Mouse (Mus musculus) G1E (cell line): ENCODE data around the gene Nt5c3b. TPM values are rescaled to one million over a fixed set of nuclear protein-coding genes. Genes with fewer than 3 reads are reported as not detected.

ENCODE experiments used
- ATAC-seq: 2 replicates; pipeline ENCODE4 v1.8.0; 2016; ENCODE audit warnings: mild to moderate bottlenecking; ENCODE audit not compliant: insufficient number of reproducible peaks, poor library complexity, low FRiP score, severe bottlenecking; ENCODE audit errors: extremely low read depth
- DNase-seq: peaks from one replicate; pipeline ENCODE4 v3.0.0; 2012; ENCODE audit warnings: low spot score
- H3K27me3 ChIP-seq: 2 replicates; pipeline ENCODE4 v1.6.1; 2012; ENCODE audit warnings: mild to moderate bottlenecking, low read length, inconsistent platforms; ENCODE audit not compliant: insufficient read depth
- H3K36me3 ChIP-seq: replicated peaks from 2 replicates; pipeline ENCODE3; 2012; ENCODE audit warnings: mild to moderate bottlenecking, inconsistent platforms
- H3K4me1 ChIP-seq: 2 replicates; pipeline ENCODE4 v1.6.1; 2012; ENCODE audit warnings: low read depth, low read length, inconsistent platforms, mixed read lengths; ENCODE audit not compliant: insufficient read depth
- H3K4me3 ChIP-seq: 2 replicates; pipeline ENCODE4 v1.5.1; 2012; ENCODE audit warnings: low read depth, mild to moderate bottlenecking, inconsistent platforms, low read length, moderate library complexity, mixed read lengths
- H3K9me3 ChIP-seq: replicated peaks from 2 replicates; pipeline ENCODE4 v1.6.1; 2012; ENCODE audit warnings: inconsistent platforms
- CTCF ChIP-seq: IDR thresholded peaks from 2 replicates; pipeline ENCODE4 v1.5.1; 2012; ENCODE audit warnings: low read depth, low read length, inconsistent platforms, mixed read lengths
- GATA1 ChIP-seq: IDR thresholded peaks from 2 replicates; pipeline ENCODE4 v1.6.1; 2012; ENCODE audit warnings: borderline replicate concordance, low read length, inconsistent platforms, mixed read lengths
- GATA2 ChIP-seq: IDR thresholded peaks from 2 replicates; pipeline ENCODE4 v1.6.1; 2012; ENCODE audit warnings: low read depth, low read length, inconsistent platforms, borderline replicate concordance
- POLR2AphosphoS5 ChIP-seq: IDR thresholded peaks from 2 replicates; pipeline ENCODE4 v1.6.1; 2012; ENCODE audit warnings: low read depth, low read length, inconsistent platforms; ENCODE audit not compliant: insufficient replicate concordance
- TAL1 ChIP-seq: conservative IDR thresholded peaks from 2 replicates; pipeline ENCODE4 v1.6.1; 2012; ENCODE audit warnings: low read depth, low read length, inconsistent platforms, mixed read lengths
- polyA plus RNA-seq: library from polyadenylated mRNA; stranded (reverse); fragments of >175 nt; gene quantifications from 2 replicates; pipeline ENCODE4 v1.2.3, GENCODE M21; 2012
- total RNA-seq, 2 experiments: library from RNA; stranded (forward) in 1 of 2; stranded (reverse) in 1 of 2; fragments of 200-1000 nt in 1 of 2; fragments of >200 nt in 1 of 2; fragmentation: Nextera tagmentation in 1 of 2; gene quantifications; 2 replicates each; pipeline ENCODE4 v1.2.3; 2014 to 2017

Nt5c3b gene
- total and polyA plus RNA-seq, 3 experiments = 13.3 to 41.2 (median 19.1) TPM

DNA sequence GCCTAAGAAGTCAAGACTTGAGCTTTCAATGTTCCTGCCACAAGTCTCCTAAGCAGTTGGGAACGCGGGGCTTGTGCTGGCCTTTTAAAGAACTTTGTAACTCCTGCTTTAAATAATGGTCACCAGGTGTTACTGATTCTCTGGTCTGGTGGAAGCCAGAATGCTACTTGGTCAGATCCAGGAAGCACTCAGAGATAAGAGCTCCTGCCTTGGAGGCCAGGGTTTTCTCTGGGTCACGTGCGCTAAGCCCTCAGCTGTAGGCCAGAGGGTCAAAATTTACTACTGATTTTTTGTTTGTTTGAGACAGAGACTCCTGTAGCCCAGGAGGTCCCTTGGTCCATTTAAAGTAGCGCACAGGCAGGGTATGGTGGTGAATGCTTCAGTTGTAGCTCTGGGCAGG is 9.6 kb downstream of the Nt5c3b start:
- ATAC-seq = no peak

DNA sequence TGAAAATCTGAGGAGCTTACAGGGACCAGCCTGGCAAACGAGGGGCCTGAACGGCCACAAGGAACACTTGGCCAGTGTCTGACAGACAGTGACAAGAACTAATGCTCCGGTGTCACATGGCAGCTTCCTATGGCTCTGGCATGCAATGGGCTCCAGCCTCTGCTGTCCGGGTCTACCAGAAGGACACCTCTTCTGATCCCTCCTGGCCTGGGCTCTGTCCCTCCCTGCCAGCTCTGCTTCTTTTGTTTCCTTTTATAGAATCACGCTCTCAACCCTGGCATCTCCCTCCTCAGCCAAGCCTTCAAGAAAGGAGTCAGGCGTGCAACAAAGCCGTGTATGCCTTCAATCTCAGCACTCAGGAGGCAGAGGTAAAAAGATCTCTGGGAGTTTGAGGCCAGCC is 11.6 kb downstream of the Nt5c3b start:
- ATAC-seq = no peak
- no peaks in the 10 kb centered on the region for H3K9me3 ChIP-seq
- H3K4me1 ChIP-seq = peaks cover 15% of the 10 kb centered on the region
- peaks cover 14% of the 10 kb centered on the region; the same call in 1 of the 2 replicates for H3K27me3 ChIP-seq
- TF ChIP-seq POLR2AphosphoS5 (no peak), GATA2 (no peak), TAL1 (no peak), GATA1 (no peak), CTCF (no peak)
- no peak overlapping the region for H3K4me3 ChIP-seq
- no peak for DNase-seq
- peaks cover 46% of the 10 kb centered on the region for H3K36me3 ChIP-seq

More for the DNA sequence above, 9.6 kb downstream of the Nt5c3b start:
- peaks cover 14% of the 10 kb centered on the region; the same call in 1 of the 2 replicates for H3K27me3 ChIP-seq
- no peak for TF ChIP-seq GATA2
- no peak for TF ChIP-seq TAL1
- no peak for TF ChIP-seq POLR2AphosphoS5
- TF ChIP-seq GATA1 = no peak
- no peak for TF ChIP-seq CTCF
- DNase-seq = no peak
- no peaks in the 10 kb centered on the region for H3K9me3 ChIP-seq
- H3K4me1 ChIP-seq = peaks cover 8% of the 10 kb centered on the region
- no peak overlapping the region for H3K4me3 ChIP-seq
- peaks cover 66% of the 10 kb centered on the region for H3K36me3 ChIP-seq

GRCm38 (mm10) chr11:100428612-100429199 is 12.9 kb downstream of the Nt5c3b start:
- no peak for DNase-seq
- Histone ChIP-seq H3K9me3 (no peaks in the 10 kb centered on the region), H3K36me3 (peaks cover 39% of the 10 kb centered on the region), H3K4me3 (no peak overlapping the region), H3K4me1 (peaks cover 12% of the 10 kb centered on the region), H3K27me3 (peaks cover 16% of the 10 kb centered on the region; the same call in 1 of the 2 replicates)
- no peak for TF ChIP-seq GATA1
- no peak for TF ChIP-seq POLR2AphosphoS5
- TF ChIP-seq TAL1 = no peak
- no peak for TF ChIP-seq GATA2
- no peak for TF ChIP-seq CTCF
- ATAC-seq = no peak

- Histone ChIP-seq H3K4me3 (no peak overlapping the region), H3K27me3 (peaks cover 29% of the 10 kb centered on the region), H3K4me1 (peaks cover 12% of the 10 kb centered on the region), H3K36me3 (peaks cover 25% of the 10 kb centered on the region), H3K9me3 (no peaks in the 10 kb centered on the region)
- ATAC-seq (no peak), DNase-seq (no peak)
- no peak for TF ChIP-seq TAL1
- TF ChIP-seq POLR2AphosphoS5 = no peak
- no peak for TF ChIP-seq GATA1
- TF ChIP-seq CTCF = no peak
- no peak for TF ChIP-seq GATA2
Measured at GRCm38 (mm10) chr11:100426820-100427219, 14.8 kb downstream of the Nt5c3b start.

DNA sequence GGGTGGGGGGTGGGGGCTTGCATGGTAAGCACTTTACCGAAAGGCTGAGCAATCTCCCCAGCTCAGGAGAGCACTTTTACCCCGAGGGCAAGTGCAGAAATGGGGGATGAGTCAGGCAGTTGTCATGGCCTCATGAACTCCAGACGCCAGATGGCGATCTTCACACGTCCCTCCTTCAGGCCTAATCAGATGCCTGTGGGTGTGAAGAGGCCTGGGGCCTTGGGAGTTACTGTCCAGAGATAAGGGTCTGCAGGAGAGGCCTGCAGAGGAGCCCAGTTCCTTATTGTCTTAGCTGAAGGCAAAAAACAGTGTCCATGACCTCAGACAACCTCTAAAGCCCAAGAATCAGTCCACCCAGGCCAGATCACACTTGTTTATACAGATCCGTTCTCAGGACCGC is 15.8 kb downstream of the Nt5c3b start:
- Histone ChIP-seq H3K4me1 (peaks cover 12% of the 10 kb centered on the region), H3K9me3 (no peaks in the 10 kb centered on the region), H3K36me3 (peaks cover 20% of the 10 kb centered on the region), H3K27me3 (peaks cover 37% of the 10 kb centered on the region), H3K4me3 (no peak overlapping the region)
- peak; percentile 68 for ATAC-seq
- DNase-seq = peak; percentile 85
- TF ChIP-seq CTCF (peak; percentile 83), GATA1 (no peak)

DNA sequence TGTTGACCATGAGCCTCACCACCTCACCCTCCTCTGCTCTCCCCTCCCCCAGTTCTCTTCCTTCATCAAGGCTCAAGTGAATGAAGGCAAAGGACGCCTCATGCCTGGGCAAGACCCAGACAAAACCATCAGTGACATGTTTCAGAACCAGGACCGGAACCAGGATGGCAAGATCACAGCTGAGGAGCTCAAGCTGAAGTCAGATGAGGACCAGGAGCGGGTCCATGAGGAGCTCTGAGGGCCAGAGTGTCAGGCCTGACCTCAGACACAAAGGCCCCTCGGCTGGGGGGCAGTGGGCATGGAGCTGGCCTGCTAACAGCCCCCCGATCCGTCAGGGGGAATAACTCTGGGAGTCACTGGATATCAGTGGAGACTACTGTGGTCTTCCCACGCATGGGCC is 17.8 kb downstream of the Nt5c3b start:
- Histone ChIP-seq H3K36me3 (peaks cover 5% of the 10 kb centered on the region), H3K4me1 (peaks cover 12% of the 10 kb centered on the region), H3K27me3 (peaks cover 39% of the 10 kb centered on the region), H3K9me3 (no peaks in the 10 kb centered on the region), H3K4me3 (no peak overlapping the region)
- no peak for TF ChIP-seq TAL1
- DNase-seq (no peak), ATAC-seq (no peak)

DNA sequence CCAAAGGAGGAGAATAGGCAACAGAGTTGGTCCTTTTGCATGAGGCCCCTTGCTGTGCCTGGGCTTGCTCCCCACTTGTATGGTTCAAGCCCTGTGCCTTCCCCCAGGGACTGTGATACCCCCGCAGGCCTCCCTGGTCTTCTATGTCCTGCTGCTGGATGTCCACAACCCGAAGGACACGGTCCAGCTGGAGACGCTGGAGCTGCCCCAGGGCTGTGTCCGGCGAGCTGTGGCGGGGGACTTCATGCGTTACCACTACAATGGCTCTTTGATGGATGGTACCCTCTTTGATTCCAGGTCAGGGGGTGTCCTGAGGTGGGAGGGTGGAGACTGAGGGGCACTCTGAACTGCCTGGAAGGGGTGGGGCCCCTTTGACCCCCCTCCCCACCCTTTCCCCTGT is 20.1 kb downstream of the Nt5c3b start:
- no peak for TF ChIP-seq TAL1
- no peak for TF ChIP-seq GATA2
- TF ChIP-seq CTCF = no peak
- TF ChIP-seq POLR2AphosphoS5 = no peak
- no peak for TF ChIP-seq GATA1

More for the DNA sequence above, 20.1 kb downstream of the Nt5c3b start:
- no peak for ATAC-seq
- no peaks in the 10 kb centered on the region for H3K36me3 ChIP-seq
- no peak overlapping the region for H3K4me3 ChIP-seq
- peaks cover 9% of the 10 kb centered on the region for H3K4me1 ChIP-seq
- H3K9me3 ChIP-seq = no peaks in the 10 kb centered on the region
- DNase-seq = no peak
- peaks cover 40% of the 10 kb centered on the region for H3K27me3 ChIP-seq
